Mouse (Mus musculus): ENCODE data around the gene Gm9745. TPM values are rescaled to one million over a fixed set of nuclear protein-coding genes. Genes with fewer than 3 reads are reported as not detected.
"Not testable (repeated sequence)": the region's sequence is repeated elsewhere in the genome, so short reads cannot be mapped to it uniquely, and the experiment has no call there.

The Gm9745 gene
- total RNA-seq (2015) = not detected in 2 replicates
- total RNA-seq (2017) = not detected in 2 replicates

- not testable (repeated sequence) for ATAC-seq (ENCODE audit: poor library complexity, severe bottlenecking)
These were observed at the start of gene Gm9745 for GRCm38 (mm10) chr13:8948131-8948530. Gm9745 (minus strand) TSS chr13:8948231.

GRCm38 (mm10) chr13:8997221-8997620, 49.2 kb upstream of the Gm9745 start:
- not testable (repeated sequence) for ATAC-seq (ENCODE audit: poor library complexity, severe bottlenecking)

- peak; percentile 93 for ATAC-seq (ENCODE audit: poor library complexity, severe bottlenecking)
These were observed 48.2 kb upstream of the Gm9745 start, which contains the start of gene Gtpbp4 for GRCm38 (mm10) chr13:8995990-8996786. Gtpbp4 (minus strand) TSS chr13:8996083.

- ATAC-seq (ENCODE audit: poor library complexity, severe bottlenecking) = peak; percentile 51
These were observed 47.3 kb upstream of the Gm9745 start for GRCm38 (mm10) chr13:8995159-8995989.

- no peak for ATAC-seq (ENCODE audit: poor library complexity, severe bottlenecking)
These were observed 44.2 kb upstream of the Gm9745 start for GRCm38 (mm10) chr13:8992231-8992630.

GRCm38 (mm10) chr13:8972972-8973371, 24.9 kb upstream of the Gm9745 start:
- ATAC-seq (ENCODE audit: poor library complexity, severe bottlenecking) = no peak

GRCm38 (mm10) chr13:8972369-8972768, 24.3 kb upstream of the Gm9745 start:
- no peak for ATAC-seq (ENCODE audit: poor library complexity, severe bottlenecking)

- ATAC-seq (ENCODE audit: poor library complexity, severe bottlenecking) = no peak
These were observed 19.7 kb upstream of the Gm9745 start for GRCm38 (mm10) chr13:8967742-8968141.

GRCm38 (mm10) chr13:8965224-8965623, 17.2 kb upstream of the Gm9745 start:
- no peak for ATAC-seq (ENCODE audit: poor library complexity, severe bottlenecking)

- not testable (repeated sequence) for ATAC-seq (ENCODE audit: poor library complexity, severe bottlenecking)
These were observed 14.2 kb upstream of the Gm9745 start for GRCm38 (mm10) chr13:8962266-8962665.

- ATAC-seq (ENCODE audit: poor library complexity, severe bottlenecking) = not testable (repeated sequence)
These were observed 13.3 kb upstream of the Gm9745 start for GRCm38 (mm10) chr13:8961128-8961888.

GRCm38 (mm10) chr13:8959554-8959953, 11.5 kb upstream of the Gm9745 start:
- not testable (repeated sequence) for ATAC-seq (ENCODE audit: poor library complexity, severe bottlenecking)

GRCm38 (mm10) chr13:8959058-8959457, 11.0 kb upstream of the Gm9745 start:
- not testable (repeated sequence) for ATAC-seq (ENCODE audit: poor library complexity, severe bottlenecking)

GRCm38 (mm10) chr13:8956873-8957272, 8.8 kb upstream of the Gm9745 start:
- not testable (repeated sequence) for ATAC-seq (ENCODE audit: poor library complexity, severe bottlenecking)

GRCm38 (mm10) chr13:8955127-8955526, 7.1 kb upstream of the Gm9745 start:
- ATAC-seq (ENCODE audit: poor library complexity, severe bottlenecking) = not testable (repeated sequence)

GRCm38 (mm10) chr13:8952563-8952962, 4.5 kb upstream of the Gm9745 start, which contains the start of gene Idi2:
Idi2 (plus strand) TSS chr13:8952863.
- ATAC-seq (ENCODE audit: poor library complexity, severe bottlenecking) = not testable (repeated sequence)

- ATAC-seq (ENCODE audit: poor library complexity, severe bottlenecking) = not testable (repeated sequence)
These were observed 4.2 kb downstream of the Gm9745 start for GRCm38 (mm10) chr13:8943828-8944227.

- ATAC-seq (ENCODE audit: poor library complexity, severe bottlenecking) = not testable (repeated sequence)
These were observed 6.3 kb downstream of the Gm9745 start for GRCm38 (mm10) chr13:8941701-8942100.

- not testable (repeated sequence) for ATAC-seq (ENCODE audit: poor library complexity, severe bottlenecking)
These were observed 6.9 kb downstream of the Gm9745 start for GRCm38 (mm10) chr13:8941110-8941509.

- ATAC-seq (ENCODE audit: poor library complexity, severe bottlenecking) = not testable (repeated sequence)
These were observed 10.4 kb downstream of the Gm9745 start for GRCm38 (mm10) chr13:8937611-8938140.

Data from megakaryocyte, adult 5-6 weeks (primary cell).